Mouse (Mus musculus): ENCODE measurements around the gene Flcn.

The Flcn gene

DNA sequence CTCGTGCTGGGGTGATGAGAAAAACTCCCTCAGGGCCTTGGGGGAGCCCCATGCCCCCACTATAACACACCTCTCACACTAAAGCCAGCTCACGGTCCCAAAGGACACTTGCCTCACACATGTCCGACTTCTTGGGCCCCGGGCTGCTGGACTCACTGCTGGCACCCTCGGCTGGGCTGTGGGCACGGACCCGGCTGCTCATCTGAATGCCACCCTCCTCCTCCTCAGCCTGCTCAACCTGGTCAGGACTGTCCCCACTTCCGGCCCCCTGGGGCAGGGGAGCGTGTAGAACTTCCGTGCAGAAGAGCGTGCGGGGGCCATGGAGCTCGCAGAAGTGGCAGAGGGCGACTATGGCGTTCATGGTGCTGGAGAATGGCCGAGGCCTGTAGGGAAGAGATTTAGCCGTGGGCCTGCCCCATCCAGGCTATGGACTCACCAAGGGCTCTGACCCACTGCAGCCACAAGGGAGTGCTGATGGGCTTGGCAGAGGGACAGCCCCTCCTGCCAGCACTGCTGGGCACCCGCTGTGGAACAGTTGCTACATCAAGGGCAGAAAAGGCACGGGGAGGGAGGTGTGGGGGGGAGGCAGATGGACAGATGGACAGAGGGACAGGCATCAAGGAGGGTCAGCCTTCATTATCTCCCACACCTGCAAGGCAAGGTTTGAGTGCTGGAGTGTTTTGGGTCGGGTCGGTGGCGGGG lies 5.3 kb downstream of the Flcn start:
- no peak for DNase-seq

DNA sequence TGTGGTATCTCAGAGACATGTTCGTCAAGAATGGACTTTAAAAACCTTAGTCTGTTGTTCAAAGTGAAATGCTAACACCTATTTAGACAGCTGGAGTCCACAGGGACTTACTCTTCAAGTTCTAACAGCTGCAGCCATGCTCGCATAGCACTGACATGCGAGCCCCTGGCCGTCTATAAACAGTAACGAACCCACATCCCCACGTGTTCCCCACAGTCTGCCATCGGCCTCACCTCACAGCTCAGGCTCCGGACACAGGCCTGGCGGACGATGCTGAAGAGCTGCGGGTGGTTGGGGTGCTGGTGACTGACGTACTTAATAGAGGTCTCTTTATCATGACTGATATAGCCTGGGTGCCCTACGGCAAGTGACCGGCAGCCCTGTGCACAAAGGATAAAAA lies 6.3 kb downstream of the Flcn start:
- no peak for DNase-seq

DNA sequence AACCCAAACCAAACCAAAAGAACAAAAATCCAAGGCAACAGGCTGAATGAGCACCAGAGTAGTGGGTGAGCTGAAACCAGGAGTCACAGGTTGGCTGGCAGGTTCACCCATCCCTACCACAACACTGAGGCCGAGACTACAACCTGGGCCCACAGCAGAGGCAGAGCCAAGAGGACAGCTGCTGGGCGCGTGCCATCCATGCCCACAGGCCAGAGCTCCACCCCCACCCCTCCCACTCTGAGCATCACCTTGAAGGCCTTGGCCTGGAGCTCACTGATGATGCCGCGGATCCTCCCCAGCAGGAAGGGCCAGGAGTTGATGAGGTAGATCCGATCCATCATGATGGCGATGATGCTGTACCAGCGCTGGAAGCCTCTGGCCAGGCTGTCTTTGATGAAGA lies 7.9 kb downstream of the Flcn start:
- DNase-seq = no peak

DNA sequence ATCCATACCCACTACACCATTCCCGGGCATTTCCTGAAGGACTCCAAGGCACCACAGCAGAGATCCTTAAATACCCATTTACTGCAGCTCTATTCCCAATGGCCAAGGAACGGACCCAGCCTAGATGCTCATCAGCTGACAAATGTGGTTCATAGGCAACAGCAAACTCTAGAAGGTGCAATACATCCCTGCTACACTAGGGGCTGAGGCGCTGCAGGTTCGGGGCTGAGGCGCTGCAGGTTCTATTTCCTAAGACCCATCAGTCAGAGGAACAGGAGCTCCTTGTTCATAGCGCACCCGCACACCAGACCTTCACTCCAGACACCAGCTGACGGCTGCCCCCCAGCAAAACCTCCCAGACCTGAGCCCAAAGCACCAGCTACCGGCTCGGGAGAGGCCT lies 9.4 kb downstream of the Flcn start:
- no peak for DNase-seq

DNA sequence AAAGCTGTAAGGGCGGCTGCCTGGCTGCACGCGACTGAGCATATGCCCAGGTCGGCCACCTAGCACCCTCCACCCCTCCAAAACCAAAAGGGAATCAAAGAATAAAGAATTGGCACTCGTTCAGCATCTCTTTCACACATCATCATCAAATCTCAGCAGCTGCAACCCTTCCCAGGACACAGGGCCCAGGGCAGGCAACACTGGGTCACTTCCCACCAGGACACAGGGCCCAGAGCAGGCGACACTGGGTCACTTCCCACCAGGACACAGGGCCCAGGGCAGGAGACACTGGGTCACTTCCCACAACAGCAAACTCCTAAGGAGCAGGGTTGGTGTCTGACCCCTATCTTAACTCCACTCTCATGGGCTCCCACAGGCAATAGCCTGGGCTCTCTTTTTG lies 16.4 kb downstream of the Flcn start:
- no peak for DNase-seq

DNA sequence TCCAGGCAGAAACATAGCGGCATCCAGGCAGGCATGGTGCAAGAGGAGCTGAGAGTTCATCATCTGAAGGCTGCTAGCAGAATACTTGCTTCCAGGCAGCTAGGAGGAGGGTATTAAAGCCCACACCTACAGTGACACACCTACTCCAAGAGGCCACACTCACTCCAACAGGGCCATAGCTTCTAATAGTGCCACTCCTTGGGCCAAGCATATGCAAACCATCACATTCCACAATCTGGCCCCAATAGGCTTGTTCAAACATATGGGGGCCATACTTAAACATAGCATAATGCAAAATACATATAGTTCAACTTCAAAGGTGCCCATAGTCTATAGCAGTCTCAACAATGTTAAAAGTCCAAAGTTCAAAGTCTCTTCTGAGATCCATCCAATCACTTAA lies 20.5 kb downstream of the Flcn start:
- no peak for DNase-seq

DNA sequence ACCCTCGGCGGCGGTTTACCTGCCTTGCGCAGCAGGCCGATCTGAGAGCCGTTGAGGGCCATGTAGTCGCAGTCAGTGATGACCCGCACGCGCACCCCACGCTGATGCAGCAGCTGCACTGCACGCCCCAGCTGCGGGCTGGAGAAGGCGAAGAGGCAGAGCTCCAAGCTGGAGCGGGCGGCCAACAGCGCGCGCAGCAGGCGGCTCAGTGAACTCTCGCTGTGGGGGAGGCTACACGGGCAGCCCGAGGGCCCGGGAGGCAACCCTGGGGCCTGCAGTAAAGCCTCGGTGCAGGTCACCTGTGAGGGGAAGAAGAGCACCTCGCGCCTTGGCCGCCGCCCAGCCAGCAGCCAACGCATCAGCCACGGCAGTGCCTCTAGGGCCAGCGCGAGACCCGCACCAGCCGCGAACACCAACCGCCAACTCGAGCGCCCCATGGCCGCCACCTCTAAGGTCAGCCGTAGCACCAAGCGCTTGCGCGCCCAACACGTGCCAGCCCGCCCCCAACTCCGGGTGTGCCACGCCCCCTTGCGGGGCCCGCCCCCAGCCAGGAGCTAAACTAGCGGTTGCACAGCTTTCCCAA lies 22.5 kb downstream of the Flcn start, which contains the start of gene Pld6:
TSS of gene Pld6 (minus strand) at position 447 of the 583 bp plus-strand sequence.
- peak; percentile 72 for DNase-seq

DNA sequence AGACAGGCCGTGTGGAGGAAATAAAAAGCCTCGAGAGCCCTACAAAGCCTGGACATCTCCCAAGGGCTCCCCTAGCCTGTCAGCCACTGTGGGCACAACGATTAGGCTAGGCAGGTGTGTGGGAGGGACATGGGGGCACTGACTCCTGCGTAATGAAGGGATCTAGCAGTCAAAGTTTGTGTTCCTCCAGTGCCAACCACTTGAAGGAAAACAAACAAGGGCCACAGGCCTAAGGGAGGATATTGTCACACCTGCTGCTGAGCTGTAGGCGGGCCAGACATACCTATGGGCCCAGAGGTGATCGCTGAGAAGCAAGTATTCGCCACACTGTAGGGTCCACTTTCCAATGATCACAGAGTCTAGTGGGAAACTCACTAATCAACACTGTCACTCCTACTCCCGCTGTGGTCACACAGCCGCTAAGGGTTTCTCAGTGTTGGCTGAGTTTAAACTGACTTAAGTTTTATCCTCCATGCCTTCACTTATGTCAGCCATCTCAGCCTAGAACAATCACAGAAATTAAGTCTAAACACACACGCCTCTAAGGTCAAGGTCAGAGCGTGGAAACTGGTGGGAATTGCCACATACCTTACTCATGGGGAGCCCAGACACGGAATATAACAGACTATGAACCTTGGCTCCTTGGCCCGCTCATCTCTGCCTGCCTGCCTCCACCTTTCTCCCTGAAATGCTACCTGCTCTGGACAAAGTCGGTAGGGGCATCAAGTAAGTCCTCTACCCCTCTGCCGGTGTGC lies 23.2 kb downstream of the Flcn start:
- DNase-seq = no peak

DNA sequence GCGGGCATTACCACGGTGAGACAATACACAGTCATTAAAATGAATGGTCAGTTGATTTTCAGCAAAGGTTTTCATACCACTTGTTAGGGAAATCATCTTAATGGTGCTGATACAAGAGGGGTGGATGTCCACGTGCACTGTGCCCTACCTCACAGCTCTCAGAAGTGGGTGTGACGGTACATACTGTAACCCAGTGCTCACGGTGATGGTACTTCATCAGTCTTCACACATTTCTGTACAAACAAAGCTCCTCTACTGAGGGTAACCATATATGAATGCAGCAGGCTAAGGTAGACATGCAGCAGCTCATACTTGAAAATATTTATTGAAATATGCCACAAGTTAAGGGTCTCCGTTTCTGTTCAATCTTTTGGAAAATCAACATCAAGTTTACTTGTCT lies 26.2 kb downstream of the Flcn start:
- DNase-seq = no peak

DNA sequence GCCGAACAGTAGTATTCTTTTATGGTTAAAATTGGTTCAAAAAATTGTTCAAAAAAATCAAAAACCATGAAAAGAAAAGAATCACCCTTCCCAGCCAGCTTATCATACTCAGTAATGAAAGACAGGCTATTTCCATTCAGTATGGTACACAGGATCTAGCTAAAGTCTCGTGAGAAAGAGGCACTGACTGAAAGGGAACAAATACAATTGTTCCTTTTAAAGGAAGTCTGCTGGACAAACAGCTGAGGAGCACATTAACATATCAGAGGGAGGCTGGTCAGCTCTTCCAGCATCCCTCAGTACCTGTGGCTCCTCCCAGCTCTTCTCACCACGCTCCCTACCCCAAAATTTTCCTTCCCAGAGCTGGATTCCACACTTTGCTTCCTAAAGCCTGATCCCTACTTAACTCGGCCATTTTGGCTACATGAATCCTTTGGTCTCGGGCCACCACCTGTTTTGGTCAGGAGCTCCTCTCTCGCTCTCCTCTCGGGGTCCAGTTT lies 27.7 kb downstream of the Flcn start:
- no peak for DNase-seq

DNA sequence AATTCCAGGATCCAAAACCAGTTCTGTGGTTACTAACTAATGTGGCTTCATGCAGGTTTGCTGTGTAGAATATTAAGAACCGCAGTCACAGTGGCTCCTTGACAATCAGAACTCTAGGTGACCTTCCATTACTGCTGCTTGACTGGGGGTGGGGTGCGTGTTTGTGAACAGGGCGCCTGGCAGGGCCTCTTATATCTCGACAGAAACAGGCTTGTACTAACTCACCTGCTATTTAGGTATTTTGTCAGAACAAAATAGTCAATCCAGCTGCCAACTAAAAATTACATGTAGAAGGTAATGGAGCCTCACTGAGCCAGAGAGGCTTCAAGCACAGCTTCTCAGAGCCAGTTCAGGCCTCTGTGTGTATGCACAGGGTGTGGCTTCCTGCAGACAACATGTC lies 29.6 kb downstream of the Flcn start:
- no peak for DNase-seq

DNA sequence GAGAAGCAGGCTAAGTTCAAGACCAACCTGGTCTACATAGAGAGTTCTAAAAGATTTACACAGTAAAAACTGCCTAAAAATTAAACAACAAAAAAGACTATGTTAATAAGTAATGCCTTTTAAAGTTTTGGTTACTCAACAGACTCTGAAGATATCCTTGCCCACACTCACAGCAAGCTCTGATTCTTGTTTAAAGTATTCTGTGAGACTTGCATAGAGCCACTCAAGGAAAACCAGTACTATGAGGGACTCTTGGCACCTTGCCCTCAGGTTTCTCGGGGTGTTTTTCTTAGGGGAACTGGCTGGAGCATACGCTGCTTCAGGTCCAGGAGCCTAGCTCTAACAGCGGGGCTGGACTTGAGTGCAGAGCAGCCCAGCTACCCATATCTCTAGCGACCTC lies 30.4 kb downstream of the Flcn start:
- DNase-seq = no peak

DNA sequence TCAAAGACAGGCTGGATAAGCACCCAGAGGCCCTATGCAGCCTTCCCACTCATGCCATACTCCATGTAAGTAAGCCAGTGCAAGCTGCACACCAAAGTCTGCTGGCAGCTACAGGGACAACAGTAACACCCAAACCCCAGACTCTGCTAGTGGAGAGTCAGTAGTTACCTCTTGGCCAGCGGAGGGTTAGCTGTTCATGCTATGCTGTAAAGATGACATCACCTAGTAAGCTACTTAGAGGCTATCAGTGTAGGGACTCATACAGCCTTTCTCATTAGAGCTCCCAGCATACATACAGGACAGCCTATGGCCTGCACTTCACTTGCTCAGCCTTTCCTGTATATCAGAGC lies 31.0 kb downstream of the Flcn start:
- DNase-seq = no peak

DNA sequence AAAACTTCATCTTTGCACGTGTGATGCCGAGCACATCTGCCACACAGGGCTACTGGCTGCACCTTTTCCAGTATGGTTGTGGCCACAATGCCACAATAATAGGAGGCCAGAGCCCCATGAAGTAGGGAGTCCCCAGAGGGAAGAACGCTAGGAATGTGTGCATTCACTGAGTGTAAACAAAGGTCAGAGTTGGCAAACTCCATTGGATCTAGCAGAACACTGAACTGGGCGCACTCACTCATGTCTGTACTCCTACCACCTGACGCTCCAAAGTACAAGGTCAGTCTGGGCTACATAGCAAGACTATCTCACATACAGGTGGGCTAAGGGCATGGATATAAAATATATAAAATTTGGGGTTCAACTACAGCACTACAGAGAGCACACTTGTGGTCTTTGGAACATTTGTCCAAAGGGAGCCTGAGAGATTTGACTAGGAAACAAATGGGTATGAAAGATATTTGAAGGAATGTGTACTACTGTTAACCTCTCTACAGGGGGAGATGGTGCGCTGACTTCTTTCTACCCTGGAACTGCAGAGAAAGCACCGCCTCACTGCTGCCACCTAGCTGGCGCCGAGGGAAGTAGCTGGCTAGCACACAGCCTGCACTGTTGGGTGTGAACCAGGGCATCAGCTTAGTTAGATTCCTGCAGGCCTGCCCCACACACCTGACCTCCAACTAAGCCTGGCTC lies 31.5 kb downstream of the Flcn start:
- DNase-seq = peak; percentile 88

DNA sequence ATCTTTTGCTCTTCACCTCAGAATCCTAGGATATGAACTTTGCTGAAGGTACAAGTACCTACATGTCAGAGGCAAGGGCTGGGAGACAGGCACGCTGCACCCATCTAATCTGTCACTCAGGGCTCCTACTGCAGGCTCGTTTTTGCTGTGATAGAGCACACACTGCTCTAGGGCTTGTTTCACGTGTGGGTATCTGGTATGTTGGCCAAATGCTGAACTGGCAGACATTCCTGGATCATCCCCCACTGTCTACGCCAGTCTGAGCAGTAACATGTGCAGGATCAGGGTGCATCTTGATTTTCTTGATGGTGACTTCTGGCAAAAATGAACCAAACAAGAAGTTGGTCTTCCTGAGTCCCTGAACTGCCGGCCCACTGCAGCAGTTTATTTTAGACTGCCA lies 32.6 kb downstream of the Flcn start:
- DNase-seq = no peak

DNA sequence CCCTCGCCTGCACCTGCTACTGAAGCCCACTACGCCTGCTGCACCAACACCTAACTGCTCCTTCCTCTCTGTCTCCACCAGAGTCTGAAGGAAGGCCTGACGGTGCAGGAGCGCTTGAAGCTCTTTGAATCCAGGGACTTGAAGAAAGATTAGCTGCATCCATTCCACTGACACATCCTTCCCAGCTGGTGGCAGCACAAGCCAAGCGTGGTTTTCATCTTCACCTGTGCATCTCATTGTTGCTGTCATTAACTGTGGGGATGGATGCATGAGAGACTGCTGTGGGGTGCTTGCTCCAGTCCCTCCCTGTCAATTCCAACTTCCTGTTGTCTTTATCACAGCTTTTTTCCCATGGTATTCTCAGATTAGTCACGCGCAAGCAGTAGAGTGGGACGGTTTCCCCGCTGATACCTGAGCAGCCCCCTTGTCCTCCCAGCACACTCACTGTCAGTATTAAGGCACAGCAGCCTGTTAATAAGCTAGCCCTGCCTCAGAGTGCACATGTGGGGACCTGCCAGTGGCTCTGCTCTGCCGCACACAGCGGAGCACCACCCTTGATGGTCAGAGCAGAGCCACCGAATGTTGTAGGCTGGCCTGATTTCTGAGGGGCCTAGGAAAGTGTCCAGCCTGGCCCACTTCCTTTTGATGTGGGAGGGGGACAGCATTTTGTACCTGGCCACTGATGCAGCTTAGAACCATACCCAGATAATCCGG lies 34.2 kb downstream of the Flcn start:
- DNase-seq = no peak

DNA sequence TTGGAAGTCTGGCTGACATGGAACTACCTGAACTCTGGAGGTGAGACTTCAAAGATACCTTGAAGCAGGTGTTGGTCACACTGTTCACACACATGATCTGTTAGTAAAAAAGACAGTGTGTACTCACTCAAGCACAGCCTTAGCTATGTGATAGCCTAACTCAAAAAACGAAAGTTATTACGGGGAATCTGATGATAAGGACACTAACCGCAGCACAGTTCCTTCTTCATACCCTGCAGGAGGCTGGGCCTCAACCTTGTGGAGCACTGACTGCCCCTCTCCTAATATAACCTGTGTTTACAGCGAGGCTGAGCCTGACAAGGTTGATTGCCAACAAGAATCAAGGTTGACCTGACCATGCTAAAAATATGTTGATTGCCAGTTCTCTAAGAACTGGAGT lies 35.3 kb downstream of the Flcn start:
- DNase-seq = no peak

DNA sequence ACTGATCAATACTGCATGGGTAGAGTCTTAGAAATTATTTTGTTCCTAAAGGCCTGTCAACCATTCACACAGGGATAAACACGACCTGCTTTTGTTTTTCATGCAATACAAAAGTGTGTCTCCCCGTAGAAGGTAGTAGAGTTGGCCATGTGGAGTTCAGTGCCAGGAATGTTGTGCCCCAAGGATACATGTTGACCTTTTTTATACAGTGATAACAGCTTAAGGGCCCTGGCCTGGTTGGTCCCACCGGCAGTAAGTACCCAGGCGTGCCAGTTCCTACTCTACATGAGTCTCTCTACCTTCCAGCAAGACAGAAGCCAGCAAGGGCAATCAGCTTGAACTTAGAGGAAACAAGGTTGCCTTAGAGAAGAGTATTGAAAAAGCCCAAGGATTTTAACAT lies 36.9 kb downstream of the Flcn start:
- DNase-seq = no peak

DNA sequence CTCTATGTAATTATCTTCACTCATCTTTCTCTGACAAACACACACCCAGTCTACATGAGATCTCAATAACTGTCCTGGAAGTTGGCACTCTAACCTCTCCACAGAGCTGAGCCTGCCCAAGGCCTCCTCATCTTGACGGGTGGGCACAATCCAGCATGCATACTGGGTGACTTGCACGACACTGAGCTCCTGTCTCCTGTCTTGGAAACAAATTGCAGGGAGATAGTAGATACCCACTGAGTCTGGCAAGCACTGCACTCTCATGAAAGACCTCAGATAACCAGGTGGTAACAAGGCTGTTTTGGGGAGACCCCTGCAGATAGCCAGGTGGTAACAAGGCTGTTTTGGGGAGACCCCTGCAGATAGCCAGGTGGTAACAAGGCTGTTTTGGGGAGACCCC lies 37.5 kb downstream of the Flcn start:
- DNase-seq = no peak

DNA sequence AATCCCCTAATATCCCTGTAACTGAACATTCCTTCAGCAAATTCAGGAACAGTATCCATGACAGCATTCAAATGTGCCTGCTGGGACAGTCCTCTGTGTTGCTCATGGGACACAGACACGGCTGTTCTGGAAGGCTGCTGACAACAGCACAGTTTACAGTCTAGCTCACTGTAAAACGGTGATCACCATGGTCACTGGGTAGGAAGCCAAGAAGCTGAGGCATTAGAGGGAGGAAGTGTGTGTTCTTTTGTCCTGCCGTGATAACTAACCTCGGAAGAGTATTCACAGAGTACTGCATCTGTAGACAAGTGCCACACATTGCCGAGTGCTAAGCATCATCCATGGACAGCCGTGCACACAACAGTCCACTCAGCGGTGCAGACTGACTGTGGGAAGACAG lies 39.1 kb downstream of the Flcn start:
- no peak for DNase-seq

DNA sequence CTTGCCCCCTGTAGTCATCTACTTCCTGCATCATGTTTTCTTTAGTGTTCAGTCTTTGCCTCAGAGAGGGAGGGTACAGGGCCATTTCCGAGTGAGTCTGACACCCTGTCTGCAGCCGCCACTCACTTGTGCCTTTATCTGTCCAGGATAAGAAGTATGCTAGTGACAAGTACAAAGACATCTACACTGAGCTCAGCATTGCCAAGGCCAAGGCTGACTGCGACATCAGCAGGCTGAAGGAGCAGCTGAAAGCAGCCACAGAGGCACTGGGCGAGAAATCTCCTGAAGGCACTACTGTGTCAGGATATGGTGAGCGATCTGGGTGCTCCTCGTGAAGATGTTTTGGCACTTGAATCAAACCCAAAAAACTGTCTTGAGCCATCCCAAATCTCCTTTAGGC lies 40.1 kb downstream of the Flcn start:
- DNase-seq = no peak

DNA sequence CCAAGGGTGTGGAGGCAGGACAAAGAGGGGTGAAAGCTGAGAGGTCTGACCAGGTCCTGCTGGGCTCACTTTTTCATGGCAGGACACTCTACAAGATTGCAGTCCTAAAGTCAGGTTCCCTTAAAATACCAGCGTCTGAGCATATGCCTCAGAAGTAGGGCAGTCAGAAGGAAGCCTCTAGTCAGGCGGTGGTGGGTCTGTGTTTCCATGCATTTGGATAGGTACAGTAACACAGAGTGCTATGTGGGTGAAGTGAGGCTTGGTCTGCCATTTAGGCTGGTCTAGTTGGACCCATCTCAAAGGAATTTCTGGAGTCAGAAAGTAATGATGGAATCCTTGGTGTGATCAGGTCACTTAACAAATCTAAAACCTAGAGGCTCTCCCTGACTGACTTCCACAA lies 40.5 kb downstream of the Flcn start:
- no peak for DNase-seq

DNA sequence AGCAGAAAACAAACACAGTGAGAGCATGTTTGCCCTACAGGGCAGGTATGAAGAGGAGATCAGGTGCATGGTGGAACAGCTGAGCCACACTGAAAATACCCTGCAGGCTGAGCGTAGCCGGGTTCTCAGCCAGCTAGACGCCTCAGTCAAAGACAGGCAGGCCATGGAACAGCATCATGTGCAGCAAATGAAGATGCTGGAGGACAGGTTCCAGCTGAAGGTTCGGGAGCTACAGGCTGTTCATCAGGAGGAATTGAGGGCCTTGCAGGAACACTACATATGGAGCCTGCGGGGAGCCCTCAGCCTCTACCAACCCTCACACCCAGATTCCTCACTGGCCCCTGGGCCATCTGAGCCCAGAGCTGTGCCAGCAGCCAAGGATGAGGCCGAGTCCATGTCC lies 49.0 kb downstream of the Flcn start:
- DNase-seq = no peak
